Mouse (Mus musculus): ENCODE data around the gene Basp1.
A peak's percentile ranks its signal among the peaks of the same experiment; 100 is the strongest.

Gene Basp1

DNA sequence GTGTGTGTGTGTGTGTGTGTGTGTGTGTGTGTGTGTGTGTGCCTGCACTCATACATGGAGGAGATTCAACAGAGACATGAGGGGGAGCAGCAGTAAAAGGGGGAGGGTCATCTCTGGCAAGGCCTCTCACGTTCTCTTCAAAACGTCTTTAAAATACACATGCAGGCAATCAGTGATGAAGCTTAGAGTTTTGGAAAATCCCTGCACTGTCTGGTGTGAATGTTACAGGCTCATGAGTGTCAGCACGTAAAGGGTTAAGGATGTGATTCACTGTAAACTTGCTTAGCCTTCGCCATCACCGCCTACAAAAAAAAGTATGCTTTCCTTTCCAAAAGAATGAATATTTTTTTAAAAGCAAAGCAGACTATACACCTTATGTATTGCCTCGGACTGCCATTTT is 2.8 kb upstream of the Basp1 start:
- DNase-seq (ENCODE audit: low spot score in 2 of 2): no peak

- no peak for DNase-seq (ENCODE audit: low spot score in 2 of 2)
Measured at GRCm38 (mm10) chr15:25415958-25416357, 2.4 kb upstream of the Basp1 start.

- peak; percentile 86 to 88 for DNase-seq (ENCODE audit: low spot score in 2 of 2)
Measured at GRCm38 (mm10) chr15:25414747-25415119, 1.2 kb upstream of the Basp1 start.

DNA sequence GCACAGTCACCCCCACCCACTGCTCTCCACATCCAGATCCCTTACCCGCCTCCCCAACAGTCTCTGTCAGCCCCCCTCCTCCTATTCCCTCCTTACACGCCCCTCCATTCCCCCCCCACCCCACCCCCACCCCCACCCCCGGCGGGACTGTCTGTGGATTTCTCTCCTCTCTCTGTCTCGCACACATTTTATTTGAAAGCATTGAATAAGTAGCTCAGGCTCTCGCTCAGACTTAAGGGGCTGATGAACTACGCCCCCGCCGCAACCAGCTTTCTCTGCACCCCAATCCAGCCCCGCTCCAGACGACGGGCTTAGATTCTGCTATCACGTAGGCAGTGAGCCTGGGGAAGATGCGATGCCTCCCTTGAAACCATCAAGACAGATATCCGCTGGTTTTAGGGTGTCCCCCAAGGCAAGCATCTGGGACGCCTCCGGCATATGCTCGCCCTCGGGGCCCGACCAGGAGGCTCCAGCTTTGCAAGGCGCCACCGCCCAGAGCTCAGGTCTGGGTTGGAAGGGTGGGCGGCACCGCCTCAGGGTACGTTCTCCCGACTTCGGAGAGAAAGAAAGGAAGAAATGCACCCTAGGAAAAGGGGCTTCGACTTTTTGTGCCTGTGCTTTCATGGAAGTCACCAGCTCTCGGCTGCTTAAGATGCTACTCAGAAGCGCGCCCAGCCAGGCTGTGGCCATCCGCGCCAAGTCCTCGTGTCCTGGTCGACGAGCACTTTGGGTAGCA is 615 bp upstream of the Basp1 start:
- peak; percentile 44 to 68 for DNase-seq (ENCODE audit: low spot score in 2 of 2)

DNA sequence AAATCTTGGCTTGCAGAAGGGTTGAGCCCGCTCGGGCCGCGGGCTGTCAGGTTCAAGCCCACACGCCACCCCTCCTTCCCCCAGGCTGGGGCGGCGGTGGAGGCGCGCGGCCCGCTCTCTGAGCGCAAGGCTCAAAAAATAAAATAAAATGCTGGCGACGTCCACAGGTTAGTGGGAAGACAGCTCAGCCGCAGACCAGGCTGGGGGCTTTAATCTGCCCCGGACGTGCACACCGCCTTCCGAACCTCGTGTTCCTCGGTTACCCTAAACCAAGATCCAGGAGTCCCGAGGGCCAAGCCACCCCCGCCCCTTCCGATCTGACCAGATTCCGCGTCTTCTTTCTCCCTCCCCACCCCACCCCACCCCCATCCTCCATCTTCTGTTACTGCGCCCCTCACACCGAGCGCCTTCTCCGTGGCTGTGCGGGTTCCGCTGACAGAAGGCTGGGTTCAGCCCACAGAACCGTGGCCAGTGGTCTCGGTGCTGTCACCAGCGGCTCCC is 753 bp downstream of the Basp1 start:
- peak; percentile 16 to 29 for DNase-seq (ENCODE audit: low spot score in 2 of 2)

- DNase-seq (ENCODE audit: low spot score in 2 of 2): peak; percentile 67 to 76
Measured at GRCm38 (mm10) chr15:25412171-25412641, 1.4 kb downstream of the Basp1 start.

DNA sequence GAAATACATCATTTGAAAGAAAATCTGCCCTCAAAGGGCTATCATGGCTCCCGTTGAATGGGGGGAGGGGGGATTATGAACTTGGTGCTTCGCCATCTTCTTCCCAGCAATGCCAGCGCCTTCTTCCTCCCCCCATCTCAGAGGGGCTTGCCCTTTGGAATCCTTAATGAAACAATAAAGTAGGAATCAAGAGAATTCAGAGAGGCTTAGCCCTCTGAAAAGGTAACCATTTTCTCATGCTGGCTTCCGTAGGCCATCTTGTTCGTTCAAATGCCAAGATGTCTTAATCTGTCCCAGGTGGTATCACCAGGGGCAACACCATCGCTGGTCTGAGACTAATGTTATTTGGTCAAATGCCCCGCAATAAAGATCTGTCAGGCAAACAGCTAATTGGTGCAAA is 2.1 kb downstream of the Basp1 start:
- no peak for DNase-seq (ENCODE audit: low spot score in 2 of 2)

- DNase-seq (ENCODE audit: low spot score in 2 of 2): no peak
Measured at GRCm38 (mm10) chr15:25405926-25406325, 7.6 kb downstream of the Basp1 start.

DNA sequence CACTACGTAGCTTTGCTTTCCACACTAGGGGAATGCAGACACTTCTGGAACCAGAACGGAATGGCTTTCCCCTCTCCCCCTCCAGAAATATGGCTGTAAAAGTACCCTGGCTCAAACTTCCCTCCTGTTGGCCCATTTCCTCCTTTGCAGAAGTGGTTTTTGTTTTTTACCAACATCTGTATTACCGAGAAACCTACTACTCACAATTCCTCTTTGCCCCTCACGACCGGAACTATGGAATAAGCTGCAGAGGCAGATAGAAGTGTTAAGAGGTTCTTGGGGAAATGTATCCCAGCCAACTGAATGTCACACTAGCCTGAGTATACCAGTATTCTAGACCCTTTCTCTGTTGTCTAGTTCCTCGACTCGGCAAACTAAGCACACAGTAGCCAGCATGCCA is 9.7 kb downstream of the Basp1 start:
- no peak for DNase-seq (ENCODE audit: low spot score in 2 of 2)

DNA sequence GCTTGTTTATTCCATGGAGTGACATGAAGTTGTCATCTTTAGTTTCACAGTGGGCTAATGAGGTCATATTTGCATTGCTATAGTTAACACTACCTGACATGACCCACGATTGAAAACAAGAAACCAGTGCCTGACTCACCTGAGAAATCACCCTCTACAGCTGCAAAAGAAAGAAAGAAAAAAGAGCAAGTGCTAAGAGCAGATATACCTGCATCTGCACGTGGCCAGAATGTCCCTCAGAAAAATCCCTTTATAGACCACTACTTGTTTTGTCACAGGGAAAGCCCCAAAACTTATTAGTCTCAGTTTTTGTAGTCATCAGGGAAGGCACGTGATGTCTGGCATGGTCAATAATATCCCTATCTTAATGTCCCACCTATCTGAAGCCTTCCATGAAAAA is 11.6 kb downstream of the Basp1 start:
- no peak for DNase-seq (ENCODE audit: low spot score in 2 of 2)

DNA sequence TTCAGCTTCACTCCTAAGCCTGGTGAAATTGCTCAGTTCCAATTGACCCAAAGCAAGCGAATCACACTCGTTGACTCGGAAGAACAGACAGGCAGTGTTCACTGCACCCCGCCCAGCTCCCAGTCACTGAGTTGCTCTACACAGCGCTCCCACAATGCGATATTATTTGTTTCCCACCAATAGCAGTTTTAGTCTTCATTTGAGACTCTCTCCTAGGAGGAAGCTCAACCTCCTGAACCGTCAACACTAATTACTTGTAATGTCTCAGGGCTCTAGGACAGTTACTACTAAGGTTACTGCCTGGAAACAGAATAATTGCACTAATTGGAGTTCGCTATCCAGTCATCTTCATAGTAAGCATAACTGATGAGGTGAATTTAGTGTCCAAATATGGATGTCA is 13.3 kb downstream of the Basp1 start:
- no peak for DNase-seq (ENCODE audit: low spot score in 2 of 2)

- DNase-seq (ENCODE audit: low spot score in 2 of 2): no peak
Measured at GRCm38 (mm10) chr15:25395912-25396590, 17.5 kb downstream of the Basp1 start.

DNA sequence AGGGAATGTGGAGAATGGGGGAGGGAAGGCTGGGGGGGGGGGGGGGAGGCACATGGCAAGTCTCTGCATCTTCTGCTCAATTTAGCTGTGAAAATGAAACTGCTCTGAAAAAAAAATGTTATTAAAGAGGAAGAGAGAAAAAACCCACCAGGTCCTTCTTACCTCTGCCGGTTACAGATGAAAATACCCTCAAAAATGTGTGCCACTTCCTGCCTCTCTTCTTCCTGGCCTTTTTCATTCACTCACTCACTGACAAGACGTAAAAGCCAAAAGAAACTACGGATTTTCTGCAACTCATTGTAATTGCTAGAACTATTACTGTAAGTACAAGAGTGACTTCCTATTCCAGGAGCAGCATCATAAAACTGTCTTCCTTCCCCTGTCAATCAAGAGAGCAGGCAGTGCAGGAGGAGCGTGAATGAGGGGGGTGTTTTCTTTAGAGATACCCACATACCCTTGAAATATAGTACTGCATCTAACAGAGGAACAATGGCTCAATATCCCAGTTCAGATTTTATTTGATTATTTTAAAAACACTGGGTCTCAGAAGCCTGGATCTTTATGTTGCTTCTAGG is 21.0 kb downstream of the Basp1 start:
- no peak for DNase-seq (ENCODE audit: low spot score in 2 of 2)

- DNase-seq (ENCODE audit: low spot score in 2 of 2): no peak
Measured at GRCm38 (mm10) chr15:25391210-25391609, 22.4 kb downstream of the Basp1 start.

- no peak for DNase-seq (ENCODE audit: low spot score in 2 of 2)
Measured at GRCm38 (mm10) chr15:25387572-25387971, 26.0 kb downstream of the Basp1 start.

GRCm38 (mm10) chr15:25380051-25380450 is 33.5 kb downstream of the Basp1 start:
- no peak for DNase-seq (ENCODE audit: low spot score in 2 of 2)

- DNase-seq (ENCODE audit: low spot score in 2 of 2): peak in 1 of 2 experiments; percentile 49
Measured at GRCm38 (mm10) chr15:25378707-25379106, 34.9 kb downstream of the Basp1 start.

DNA sequence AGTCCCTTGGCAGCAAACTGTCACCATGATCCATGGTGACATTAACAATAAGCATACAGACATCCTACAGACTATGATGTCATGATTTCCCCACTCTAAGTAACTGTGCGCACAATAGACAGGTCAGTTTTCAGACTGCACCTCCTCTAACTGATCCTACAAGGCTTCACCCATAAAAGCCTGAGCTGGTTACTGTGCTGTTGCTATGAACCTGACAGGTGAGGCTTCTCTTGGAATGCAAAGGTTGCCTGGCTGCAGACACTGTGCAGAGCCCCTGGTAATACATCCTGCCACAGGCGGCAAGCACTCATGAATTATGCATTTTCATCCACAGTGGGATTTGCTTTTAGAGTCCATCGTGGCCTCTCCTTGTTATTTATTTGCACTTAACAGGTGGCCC is 36.6 kb downstream of the Basp1 start:
- no peak for DNase-seq (ENCODE audit: low spot score in 2 of 2)

DNA sequence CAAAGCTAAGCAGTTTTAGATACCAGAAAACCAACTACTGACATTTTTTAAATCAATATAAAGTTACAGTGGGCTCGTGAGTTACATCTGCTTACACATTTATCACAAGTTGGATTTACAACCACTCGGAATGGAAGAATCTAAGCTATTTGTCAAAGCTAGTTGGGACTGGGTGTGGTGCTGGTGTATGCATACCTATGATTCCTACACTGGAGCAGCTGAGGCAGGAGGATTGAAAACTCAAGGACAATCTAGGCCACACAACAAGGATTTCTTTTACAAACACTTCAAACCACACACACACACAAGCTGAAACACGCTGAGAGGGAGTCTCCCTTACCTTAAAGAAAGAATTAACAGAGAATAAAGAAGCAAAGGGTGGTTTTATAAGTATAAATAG is 40.1 kb downstream of the Basp1 start:
- no peak for DNase-seq (ENCODE audit: low spot score in 2 of 2)

DNA sequence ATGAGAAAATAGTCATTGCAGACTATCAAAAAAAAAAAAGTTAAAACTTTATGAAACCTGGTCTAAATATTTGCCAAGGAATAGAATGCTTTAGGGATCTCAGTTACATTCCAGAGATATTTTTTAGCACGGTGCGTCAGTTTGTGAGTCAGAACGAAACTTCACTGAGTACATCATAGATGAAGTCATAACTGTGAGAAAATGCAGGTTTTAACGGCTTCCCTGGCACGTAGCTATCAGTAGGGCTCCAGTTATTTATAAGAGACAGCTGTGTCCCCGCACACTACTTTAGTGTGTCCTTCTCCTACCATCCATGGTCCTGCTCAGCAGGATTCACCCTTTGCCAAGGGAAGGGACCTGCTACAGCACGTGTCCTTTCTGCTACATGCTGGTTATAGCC is 44.0 kb downstream of the Basp1 start:
- no peak for DNase-seq (ENCODE audit: low spot score in 2 of 2)

- no peak for DNase-seq (ENCODE audit: low spot score in 2 of 2)
Measured at GRCm38 (mm10) chr15:25365503-25365902, 48.1 kb downstream of the Basp1 start.

- no peak for DNase-seq (ENCODE audit: low spot score in 2 of 2)
Measured at GRCm38 (mm10) chr15:25364819-25365463, 48.6 kb downstream of the Basp1 start.

All from right cerebral cortex, postnatal 36 days (tissue).